Mouse (Mus musculus) c-Kit-positive CD71-positive TER-119-negative erythroid progenitor cells, embryonic 14.5 days (primary cell): ENCODE measurements around the gene Gm39115.

Experiments
- DNase-seq: peaks from one replicate; pipeline ENCODE4 v3.0.0-alpha.2; 2013; ENCODE audit warnings: low read depth

The Gm39115 gene

GRCm38 (mm10) chr7:142095183-142095931 is 40.5 kb downstream of the Gm39115 start, which contains the start of gene Dusp8:
Gene Dusp8, minus strand, starts transcription at chr7:142095843.
- peak; percentile 83 for DNase-seq

DNA sequence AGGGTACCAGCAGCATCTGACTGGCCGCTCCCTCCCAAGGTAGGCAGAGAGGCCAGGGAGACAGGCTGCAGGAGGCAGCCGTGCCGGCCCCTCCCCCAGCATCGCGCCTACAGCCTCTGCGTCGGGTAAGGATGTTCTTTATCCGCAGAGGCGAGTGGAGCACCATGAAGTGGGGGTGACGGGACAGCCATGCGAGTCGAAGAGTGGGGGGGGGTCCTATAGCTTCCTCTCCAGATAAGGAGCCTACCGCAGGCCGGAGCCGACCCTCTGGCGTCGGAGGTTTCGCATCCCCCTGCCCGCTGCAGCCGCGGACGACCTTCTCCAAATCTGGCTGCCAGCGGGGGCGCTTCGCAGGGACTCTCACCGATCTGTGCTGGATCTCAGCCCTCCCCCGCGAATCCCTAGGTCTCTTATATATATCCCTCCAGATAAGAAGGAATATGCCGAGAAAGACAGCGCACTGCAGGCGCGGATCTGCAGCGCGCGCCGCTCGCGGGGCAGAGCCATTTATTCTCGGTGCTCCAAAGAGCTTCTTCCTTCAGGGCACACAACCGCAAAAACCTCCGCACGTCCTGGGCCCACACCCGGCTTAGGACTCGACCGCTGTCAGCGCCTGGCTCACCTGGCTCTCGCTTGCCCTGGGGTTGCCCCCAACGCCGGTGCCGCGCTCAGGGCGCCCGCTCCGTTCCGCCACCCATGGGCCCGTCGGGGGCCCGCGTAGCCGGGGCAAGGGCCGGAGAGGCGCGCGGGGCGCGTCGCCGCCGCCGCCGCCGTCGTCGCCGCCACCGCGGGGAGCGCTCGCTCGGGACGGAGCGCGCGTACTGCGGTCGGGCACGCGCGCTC is 41.3 kb downstream of the Gm39115 start:
- no peak for DNase-seq

- no peak for DNase-seq
Measured at GRCm38 (mm10) chr7:142093696-142094240, 42.1 kb downstream of the Gm39115 start.

GRCm38 (mm10) chr7:142092991-142093390 is 42.8 kb downstream of the Gm39115 start:
- no peak for DNase-seq

- DNase-seq = no peak
Measured at GRCm38 (mm10) chr7:142091848-142092247, 44.0 kb downstream of the Gm39115 start.

DNA sequence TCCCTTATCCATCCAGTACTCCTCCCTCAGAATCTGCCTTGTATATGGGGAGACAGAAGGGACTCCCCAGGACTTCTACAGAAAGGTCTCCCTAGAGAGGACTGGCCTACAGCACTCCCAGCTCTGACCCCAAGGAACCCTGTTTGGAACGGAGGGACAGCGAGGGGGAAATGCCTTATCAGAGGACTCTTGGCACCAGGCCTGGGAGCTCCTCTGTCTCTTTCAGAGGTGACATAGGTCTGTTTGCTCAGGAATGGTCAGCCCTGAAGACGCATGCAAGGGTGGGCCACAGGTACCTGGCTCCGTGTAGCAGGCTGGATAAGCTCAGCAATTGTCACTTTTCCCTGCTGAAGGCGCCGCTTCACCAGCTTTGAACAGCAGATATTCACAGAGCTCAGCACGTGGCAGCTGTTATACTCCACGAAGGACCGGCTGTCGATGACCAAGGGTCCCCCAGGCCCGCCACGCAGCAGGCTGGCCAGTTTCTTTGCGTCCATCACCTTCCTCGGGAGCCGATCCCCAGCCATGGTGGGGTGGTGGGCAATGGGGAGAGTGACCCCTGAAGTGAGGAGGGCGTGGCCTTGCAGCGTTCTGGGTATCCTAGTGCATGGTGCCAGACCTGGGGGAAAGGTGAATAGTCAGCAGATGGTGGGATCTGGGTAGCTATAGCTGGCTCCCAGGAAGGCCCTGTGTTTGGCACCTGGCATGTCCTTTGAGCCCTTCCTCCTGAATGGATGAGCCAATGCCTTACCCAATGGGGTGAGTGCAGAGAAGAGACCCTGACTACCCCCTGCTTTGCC is 46.0 kb downstream of the Gm39115 start:
- DNase-seq = no peak

GRCm38 (mm10) chr7:142088886-142089285 is 46.9 kb downstream of the Gm39115 start:
- DNase-seq = no peak

- DNase-seq = peak; percentile 84
Measured at GRCm38 (mm10) chr7:142087069-142087652, 48.7 kb downstream of the Gm39115 start.

DNA sequence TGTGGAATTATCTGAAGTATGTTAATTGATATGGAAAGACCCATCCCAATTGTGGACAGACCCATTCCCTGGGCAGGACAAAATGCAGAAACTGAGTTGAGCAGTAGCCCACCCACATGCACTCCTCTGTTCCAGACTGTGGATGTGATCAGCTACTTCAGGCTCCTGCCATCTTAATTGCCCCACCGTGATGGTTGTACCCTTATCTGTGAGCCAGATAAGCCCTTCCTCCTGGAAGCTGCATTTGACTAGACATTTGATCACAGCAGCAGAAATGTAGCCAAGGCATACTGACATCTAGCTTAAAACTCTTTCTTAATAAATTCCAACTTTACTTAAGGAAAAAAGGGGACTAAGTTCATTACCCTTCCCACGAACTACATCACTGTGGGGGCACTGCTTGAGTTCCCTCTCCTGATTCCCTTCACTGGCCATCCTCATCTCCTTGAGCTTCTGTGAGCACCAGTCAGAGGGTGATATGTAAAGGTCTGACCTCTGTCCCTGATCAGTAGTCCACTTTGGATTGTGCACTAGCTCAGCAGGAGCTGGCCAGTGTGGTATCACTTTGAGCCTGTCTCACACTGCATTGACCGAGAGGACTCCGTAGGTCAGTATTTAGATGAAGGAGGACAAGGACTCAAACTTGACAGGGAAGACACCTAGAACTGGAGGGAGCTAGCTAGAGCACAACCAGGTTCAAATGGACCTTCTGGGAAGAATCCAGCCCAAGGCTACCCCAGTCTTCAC is 49.5 kb downstream of the Gm39115 start:
- DNase-seq = no peak
